Mouse (Mus musculus) inflammation-experienced regulatory T-cells, adult 6 months (primary cell): ENCODE data around the gene Syt15. TPM values are rescaled to one million over a fixed set of nuclear protein-coding genes. Genes with fewer than 3 reads are reported as not detected.
"Not testable (repeated sequence)": the region's sequence is repeated elsewhere in the genome, so short reads cannot be mapped to it uniquely, and the experiment has no call there.

Source experiments
- ATAC-seq: one replicate; pipeline ENCODE4 v1.8.0; 2017
- polyA plus RNA-seq, 3 experiments: library from polyadenylated mRNA; unstranded; fragments of 100-300 nt; shearing (Covaris generic); gene quantifications; one replicate each; pipeline ENCODE4 v1.2.1; 2017

Syt15 gene
- polyA plus RNA-seq, 3 experiments from 2014 or later = 0.31 TPM; not detected in 2

- ATAC-seq = no peak
Measured at GRCm38 (mm10) chr14:34228830-34229506, 9.6 kb downstream of the Syt15 start.

GRCm38 (mm10) chr14:34232340-34232739, 12.9 kb downstream of the Syt15 start:
- no peak for ATAC-seq

- ATAC-seq = no peak
Measured at GRCm38 (mm10) chr14:34232866-34233680, 13.7 kb downstream of the Syt15 start.

GRCm38 (mm10) chr14:34233846-34234245, 14.5 kb downstream of the Syt15 start:
- ATAC-seq = no peak

- ATAC-seq = no peak
Measured at GRCm38 (mm10) chr14:34234630-34235380, 15.4 kb downstream of the Syt15 start.

GRCm38 (mm10) chr14:34240263-34240662, 20.9 kb downstream of the Syt15 start:
- no peak for ATAC-seq

GRCm38 (mm10) chr14:34240676-34241075, 21.3 kb downstream of the Syt15 start:
- no peak for ATAC-seq

GRCm38 (mm10) chr14:34252470-34253145, 33.2 kb downstream of the Syt15 start:
- no peak for ATAC-seq

GRCm38 (mm10) chr14:34253261-34253660, 33.9 kb downstream of the Syt15 start:
- ATAC-seq = no peak

GRCm38 (mm10) chr14:34258525-34258924, 39.1 kb downstream of the Syt15 start:
- not testable (repeated sequence) for ATAC-seq

- no peak for ATAC-seq
Measured at GRCm38 (mm10) chr14:34268046-34268445, 48.7 kb downstream of the Syt15 start.

- ATAC-seq = no peak
Measured at GRCm38 (mm10) chr14:34273280-34273679, 53.9 kb downstream of the Syt15 start.

GRCm38 (mm10) chr14:34274141-34274540, 54.7 kb downstream of the Syt15 start:
- ATAC-seq = no peak

- no peak for ATAC-seq
Measured at GRCm38 (mm10) chr14:34275225-34275624, 55.8 kb downstream of the Syt15 start.

GRCm38 (mm10) chr14:34279726-34280125, 60.3 kb downstream of the Syt15 start:
- no peak for ATAC-seq

Other genes starting within 250 kb of the Syt15 start
- not detected for gene Zfp488, start 240.8 kb upstream of the Syt15 start, polyA plus RNA-seq
- not detected for gene Gm30083, start 204.4 kb upstream of the Syt15 start, polyA plus RNA-seq
- gene Gm5460, start 202.8 kb upstream of the Syt15 start, polyA plus RNA-seq = not detected
- not detected for gene Antxrl, start 166.9 kb upstream of the Syt15 start, polyA plus RNA-seq
- not detected for gene Anxa8, start 133.6 kb upstream of the Syt15 start, polyA plus RNA-seq
- not detected for gene A630023A22Rik, start 116.8 kb upstream of the Syt15 start, polyA plus RNA-seq
- gene Npy4r, start 67.1 kb upstream of the Syt15 start, polyA plus RNA-seq = not detected
- gene Gprin2, start 17.9 kb upstream of the Syt15 start, polyA plus RNA-seq = under 1 TPM in 1 of 3 experiments, not detected in 2; 0.12 TPM
- 10 to 100 TPM in 1 of 3 experiments, 1 to 10 TPM in 2; 6.5 to 11.2 (median 9.5) TPM for gene Shld2, start 90.9 kb downstream of the Syt15 start, polyA plus RNA-seq
- 10 to 100 TPM; 31.7 to 40.9 (median 36.1) TPM for gene Glud1, start 91.1 kb downstream of the Syt15 start, polyA plus RNA-seq
- not detected for gene Fam25c, start 135.8 kb downstream of the Syt15 start, polyA plus RNA-seq
- gene Sncg, start 155.2 kb downstream of the Syt15 start, polyA plus RNA-seq = not detected
- gene Mmrn2, start 155.9 kb downstream of the Syt15 start, polyA plus RNA-seq = under 1 TPM in 1 of 3 experiments, not detected in 2; 0.11 TPM